Mouse (Mus musculus) frontal cortex, postnatal 25 days (tissue): ENCODE measurements around the gene Epn1.

Source experiments
- DNase-seq, 2 experiments: peaks; one replicate each; pipeline ENCODE4 v3.0.0; 2022; ENCODE audit warnings: low spot score in 2 of 2

Gene Epn1

DNA sequence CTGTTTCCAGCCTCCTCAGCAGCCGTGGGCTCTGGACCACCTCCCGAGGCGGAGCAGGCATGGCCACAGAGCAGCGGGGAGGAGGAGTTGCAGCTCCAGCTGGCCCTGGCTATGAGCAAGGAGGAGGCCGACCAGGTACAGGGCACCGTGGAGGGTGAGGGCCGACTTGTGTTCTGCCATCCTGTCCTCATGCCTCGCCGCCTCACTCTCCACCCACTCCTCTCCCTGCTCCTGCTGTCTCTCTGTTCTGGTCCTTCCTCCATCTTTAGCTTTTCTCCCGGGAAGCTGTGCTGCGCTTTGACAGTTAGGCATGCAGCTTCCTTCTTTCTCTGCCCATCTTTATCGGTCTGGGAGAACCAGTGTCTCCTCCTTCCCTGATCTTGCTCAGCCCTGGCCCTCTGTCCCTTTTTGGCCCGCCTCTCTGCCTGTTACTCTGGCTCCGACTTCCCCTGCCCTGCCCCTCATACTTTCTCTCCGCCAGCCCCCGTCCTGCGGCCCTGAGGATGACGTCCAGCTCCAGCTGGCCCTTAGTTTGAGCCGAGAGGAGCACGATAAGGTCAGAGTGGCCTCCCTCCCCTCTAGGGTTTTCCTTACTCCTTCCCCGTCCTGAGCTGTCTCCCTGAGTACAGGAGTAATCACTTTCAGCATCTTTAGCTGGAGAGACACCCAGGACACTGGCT is 12.9 kb downstream of the Epn1 start:
- DNase-seq, result no peak

- no peak for DNase-seq
These were observed 18.7 kb downstream of the Epn1 start for GRCm38 (mm10) chr7:5098769-5099168.

DNA sequence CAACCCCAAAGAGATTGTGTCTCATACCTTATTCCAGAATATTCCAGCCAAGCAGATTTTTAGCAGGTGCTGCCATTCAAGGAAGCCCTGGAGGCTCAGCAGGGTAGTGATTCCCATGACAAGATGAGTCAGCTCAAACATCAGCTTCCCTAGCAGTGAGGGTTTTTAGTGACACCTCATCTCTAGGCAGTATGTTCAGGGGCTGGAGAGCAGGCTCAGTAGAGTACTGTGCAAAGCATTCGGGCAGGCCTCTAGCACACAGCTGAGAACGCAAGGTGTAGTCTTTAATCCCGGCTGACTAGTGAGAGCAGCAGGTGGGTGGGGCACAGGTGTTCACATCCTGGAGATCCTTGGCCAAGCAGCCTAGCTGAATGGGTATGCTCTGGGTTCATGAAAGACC is 19.8 kb downstream of the Epn1 start:
- DNase-seq, result no peak

- no peak for DNase-seq
These were observed 21.1 kb downstream of the Epn1 start for GRCm38 (mm10) chr7:5101066-5101663.

- DNase-seq, result no peak
These were observed 22.5 kb downstream of the Epn1 start for GRCm38 (mm10) chr7:5102564-5102963.

DNA sequence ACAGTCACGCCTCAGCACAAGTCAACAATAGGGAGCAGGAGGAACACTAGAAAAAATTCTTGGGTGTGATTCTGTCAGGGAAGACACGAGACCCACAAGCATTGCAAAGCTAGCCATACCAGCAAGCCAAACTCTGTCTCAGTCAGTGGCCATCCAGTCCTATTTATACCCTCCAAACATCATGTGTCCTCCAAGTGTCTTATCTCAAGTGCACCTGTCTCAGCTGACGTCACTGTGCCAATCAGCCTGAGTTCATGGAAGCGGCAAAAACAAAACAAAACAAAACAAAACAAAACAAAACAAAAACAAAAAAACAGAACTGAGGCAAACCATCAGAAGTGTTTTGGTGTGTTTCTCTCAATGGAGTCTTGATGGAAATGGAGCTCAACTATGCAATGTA is 28.2 kb downstream of the Epn1 start:
- DNase-seq, result no peak

- no peak for DNase-seq
These were observed 29.3 kb downstream of the Epn1 start for GRCm38 (mm10) chr7:5109301-5109700.

DNA sequence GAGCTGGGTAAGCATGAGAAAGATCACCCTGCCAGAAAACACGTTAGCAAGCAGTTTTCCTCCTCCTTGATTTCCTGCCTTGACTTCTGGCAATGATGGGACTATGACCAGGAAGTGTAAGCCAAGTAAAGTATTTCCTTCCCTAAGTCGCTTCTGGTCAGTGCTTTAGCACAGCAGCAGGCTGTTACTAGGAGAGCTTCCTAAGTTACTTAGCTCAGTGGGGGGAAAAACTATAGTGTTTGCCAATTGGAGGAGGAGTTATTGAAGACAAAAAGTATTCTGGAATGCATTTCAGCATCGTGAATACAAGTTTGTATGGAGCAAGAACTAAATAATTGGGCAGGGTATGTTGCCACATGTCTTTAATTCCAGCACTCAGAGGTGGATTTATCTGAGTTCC is 32.7 kb downstream of the Epn1 start:
- no peak for DNase-seq

DNA sequence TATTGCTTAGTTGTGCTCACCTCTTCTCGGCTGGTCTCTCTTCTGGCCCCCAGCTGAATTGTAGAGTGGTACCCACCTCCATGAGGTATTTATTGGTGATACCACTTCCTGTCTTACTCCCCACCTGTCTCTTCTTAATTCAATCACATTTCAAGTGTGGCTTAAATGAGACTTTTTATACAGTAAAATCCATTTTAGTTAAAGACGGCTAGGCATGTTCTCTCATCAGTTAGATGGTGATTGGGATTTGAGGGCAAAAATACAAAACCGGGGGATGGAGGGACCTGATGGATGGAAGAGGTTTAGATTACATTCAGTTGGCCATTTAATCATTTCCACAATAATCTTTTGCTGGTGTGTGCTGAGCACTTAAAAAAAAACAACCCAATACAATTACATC is 36.8 kb downstream of the Epn1 start, which contains the start of gene Rfpl4:
Gene Rfpl4 (minus strand): TSS at position 101 of the 400 bp plus-strand sequence.
- no peak for DNase-seq

GRCm38 (mm10) chr7:5125078-5125477 is 45.0 kb downstream of the Epn1 start:
- no peak for DNase-seq

GRCm38 (mm10) chr7:5125549-5126406 is 45.7 kb downstream of the Epn1 start, which contains the start of gene Rasl2-9:
Gene Rasl2-9, minus strand, starts transcription at chr7:5125950.
- peak; percentile 67 to 70 for DNase-seq
